Mouse (Mus musculus) kidney, embryonic 15.5 days (tissue): Measurements from ENCODE around the gene Tab3. TPM values are rescaled to one million over a fixed set of nuclear protein-coding genes. Genes with fewer than 3 reads are reported as not detected.
A peak's percentile ranks its signal among the peaks of the same experiment; 100 is the strongest.

Source experiments
- ATAC-seq: fragments of 200-750 bp; cut with Nextera tagmentation; replicated peaks from 2 replicates; pipeline ENCODE4 v1.8.0; 2017; ENCODE audit warnings: moderate TSS enrichment; ENCODE audit not compliant: low FRiP score
- H3K27ac ChIP-seq: fragments of 300-500 bp; sonication (generic); 2 replicates; pipeline ENCODE4 v1.5.1; 2015; ENCODE audit warnings: mild to moderate bottlenecking, inconsistent platforms
- H3K27me3 ChIP-seq: fragments of 300-500 bp; sonication (generic); 2 replicates; pipeline ENCODE4 v1.6.1; 2015; ENCODE audit warnings: inconsistent platforms
- H3K36me3 ChIP-seq: fragments of 300-500 bp; sonication (generic); 2 replicates; pipeline ENCODE4 v1.6.1; 2015; ENCODE audit warnings: inconsistent platforms
- H3K4me1 ChIP-seq: fragments of 300-500 bp; sonication (generic); 2 replicates; pipeline ENCODE4 v1.6.1; 2015; ENCODE audit warnings: inconsistent platforms
- H3K4me2 ChIP-seq: fragments of 300-500 bp; sonication (generic); 2 replicates; pipeline ENCODE4 v1.6.1; 2015; ENCODE audit warnings: moderate library complexity, mild to moderate bottlenecking, inconsistent platforms
- H3K4me3 ChIP-seq: fragments of 300-500 bp; sonication (generic); replicated peaks from 2 replicates; pipeline ENCODE4 v1.5.1; 2015; ENCODE audit warnings: mild to moderate bottlenecking, inconsistent platforms
- H3K9ac ChIP-seq: fragments of 300-500 bp; sonication (generic); 2 replicates; pipeline ENCODE4 v1.6.1; 2015; ENCODE audit warnings: mild to moderate bottlenecking, inconsistent platforms
- H3K9me3 ChIP-seq: fragments of 300-500 bp; sonication (generic); replicated peaks from 2 replicates; pipeline ENCODE4 v1.6.1; 2016; ENCODE audit warnings: inconsistent platforms
- WGBS: fragments of 180-500 bp; shearing (Covaris S2); methylation state at CpG from one replicate; pipeline ENCODE4 v1.1.7; 2015; ENCODE audit warnings: mixed read lengths; 5-methylcytosine and 5-hydroxymethylcytosine counted together
- polyA plus RNA-seq: library from polyadenylated mRNA; unstranded; fragments of >200 nt; fragmentation: Nextera tagmentation; extraction: Ambion mirVana; gene quantifications from 2 replicates; pipeline ENCODE4 v1.2.1, GENCODE M21; 2015

Gene Tab3
- 3.9 and 5.0 TPM in 2 replicates for polyA plus RNA-seq

- peak within 1 kb of the TSS; percentile 58; the same call in 1 of the 2 replicates for H3K27ac ChIP-seq
- peak within 1 kb of the TSS; percentile 57 for H3K4me2 ChIP-seq
- no peaks in the 10 kb centered on the region for H3K9me3 ChIP-seq
- H3K9ac ChIP-seq: peak within 1 kb of the TSS; percentile 68
- H3K36me3 ChIP-seq: no peaks in the 10 kb centered on the region
- 17% methylated on average over 62 of the region's 64 CpGs for WGBS
- ATAC-seq: peak; percentile 99
- peaks cover 4% of the 10 kb centered on the region; the same call in 1 of the 2 replicates for H3K27me3 ChIP-seq
- no peaks in the 10 kb centered on the region for H3K4me1 ChIP-seq
- H3K4me3 ChIP-seq: peak within 1 kb of the TSS; percentile 70
Measured at GRCm38 (mm10) chrX:85573532-85574181, at the start of gene Tab3. TSS of gene Tab3 (plus strand) at chrX:85574022.

GRCm38 (mm10) chrX:85525545-85525944, 48.3 kb upstream of the Tab3 start:
- Histone ChIP-seq H3K4me3 (no peak overlapping the region), H3K4me2 (no peak overlapping the region), H3K4me1 (no peaks in the 10 kb centered on the region), H3K9me3 (no peaks in the 10 kb centered on the region), H3K27ac (no peak overlapping the region), H3K27me3 (no peaks in the 10 kb centered on the region), H3K36me3 (no peaks in the 10 kb centered on the region), H3K9ac (no peak overlapping the region)
- WGBS: 69% methylated on average over 1 of the region's 1 CpGs
- no peak for ATAC-seq

GRCm38 (mm10) chrX:85526263-85527019, 47.4 kb upstream of the Tab3 start:
- WGBS: 84% methylated on average over 5 of the region's 5 CpGs
- Histone ChIP-seq H3K27ac (no peak overlapping the region), H3K9me3 (no peaks in the 10 kb centered on the region), H3K4me3 (no peak overlapping the region), H3K36me3 (no peaks in the 10 kb centered on the region), H3K4me1 (no peaks in the 10 kb centered on the region), H3K27me3 (no peaks in the 10 kb centered on the region), H3K9ac (no peak overlapping the region), H3K4me2 (no peak overlapping the region)
- ATAC-seq: no peak

- Histone ChIP-seq H3K36me3 (no peaks in the 10 kb centered on the region), H3K27ac (no peak overlapping the region), H3K9me3 (no peaks in the 10 kb centered on the region), H3K9ac (no peak overlapping the region), H3K4me3 (no peak overlapping the region), H3K4me1 (no peaks in the 10 kb centered on the region), H3K27me3 (no peaks in the 10 kb centered on the region), H3K4me2 (no peak overlapping the region)
- 85% methylated on average over 2 of the region's 2 CpGs for WGBS
- ATAC-seq: no peak
Measured at GRCm38 (mm10) chrX:85558931-85559330, 14.9 kb upstream of the Tab3 start.

- Histone ChIP-seq H3K4me3 (no peak overlapping the region), H3K4me1 (no peaks in the 10 kb centered on the region), H3K36me3 (no peaks in the 10 kb centered on the region), H3K27me3 (peaks cover 12% of the 10 kb centered on the region; the same call in 1 of the 2 replicates), H3K4me2 (no peak overlapping the region), H3K27ac (no peak overlapping the region), H3K9ac (no peak overlapping the region), H3K9me3 (no peaks in the 10 kb centered on the region)
- no peak for ATAC-seq
- WGBS: 91% methylated on average over 4 of the region's 4 CpGs
Measured at GRCm38 (mm10) chrX:85566256-85566655, 7.6 kb upstream of the Tab3 start.

- Histone ChIP-seq H3K27me3 (peaks cover 4% of the 10 kb centered on the region; the same call in 1 of the 2 replicates), H3K9ac (peak overlapping the region; percentile 68), H3K4me2 (peak overlapping the region; percentile 57), H3K4me1 (no peaks in the 10 kb centered on the region), H3K9me3 (no peaks in the 10 kb centered on the region), H3K27ac (peak overlapping the region; percentile 58; the same call in 1 of the 2 replicates), H3K4me3 (peak overlapping the region; percentile 70), H3K36me3 (no peaks in the 10 kb centered on the region)
- peak; percentile 77 for ATAC-seq
- 20% methylated on average over 34 of the region's 34 CpGs for WGBS
Measured at GRCm38 (mm10) chrX:85574182-85574541, 340 bp downstream of the Tab3 start.

GRCm38 (mm10) chrX:85576310-85576709, 2.5 kb downstream of the Tab3 start:
- H3K27me3 ChIP-seq: no peaks in the 10 kb centered on the region
- no peak overlapping the region for H3K4me2 ChIP-seq
- no peak overlapping the region for H3K4me3 ChIP-seq
- 54% methylated on average over 6 of the region's 6 CpGs for WGBS
- H3K9me3 ChIP-seq: no peaks in the 10 kb centered on the region
- no peaks in the 10 kb centered on the region for H3K4me1 ChIP-seq
- H3K36me3 ChIP-seq: no peaks in the 10 kb centered on the region
- H3K27ac ChIP-seq: no peak overlapping the region
- no peak for ATAC-seq
- no peak overlapping the region for H3K9ac ChIP-seq

- 46% methylated on average over 2 of the region's 2 CpGs for WGBS
Measured at GRCm38 (mm10) chrX:85580768-85581167, 6.9 kb downstream of the Tab3 start.

GRCm38 (mm10) chrX:85582517-85582916, 8.7 kb downstream of the Tab3 start:
- no peaks in the 10 kb centered on the region for H3K27me3 ChIP-seq

More at GRCm38 (mm10) chrX:85580768-85581167, 6.9 kb downstream of the Tab3 start:
- no peak overlapping the region for H3K27ac ChIP-seq
- H3K36me3 ChIP-seq: no peaks in the 10 kb centered on the region
- H3K9ac ChIP-seq: no peak overlapping the region
- no peaks in the 10 kb centered on the region for H3K27me3 ChIP-seq
- H3K9me3 ChIP-seq: no peaks in the 10 kb centered on the region
- no peak overlapping the region for H3K4me3 ChIP-seq
- H3K4me2 ChIP-seq: no peak overlapping the region
- H3K4me1 ChIP-seq: no peaks in the 10 kb centered on the region
- no peak for ATAC-seq

GRCm38 (mm10) chrX:85585575-85585974, 11.8 kb downstream of the Tab3 start:
- Histone ChIP-seq H3K4me2 (no peak overlapping the region), H3K36me3 (no peaks in the 10 kb centered on the region), H3K4me1 (no peaks in the 10 kb centered on the region), H3K9ac (no peak overlapping the region), H3K27ac (no peak overlapping the region), H3K4me3 (no peak overlapping the region), H3K27me3 (0 out of 2 replicates have a peak, but pooled peaks cover 2% of the 10 kb centered on the region), H3K9me3 (no peaks in the 10 kb centered on the region)
- no peak for ATAC-seq

More at GRCm38 (mm10) chrX:85582517-85582916, 8.7 kb downstream of the Tab3 start:
- 89% methylated on average over 1 of the region's 1 CpGs for WGBS
- Histone ChIP-seq H3K4me1 (no peaks in the 10 kb centered on the region), H3K9me3 (no peaks in the 10 kb centered on the region), H3K36me3 (no peaks in the 10 kb centered on the region), H3K4me2 (no peak overlapping the region), H3K4me3 (no peak overlapping the region), H3K27ac (no peak overlapping the region), H3K9ac (no peak overlapping the region)
- no peak for ATAC-seq

- Histone ChIP-seq H3K27ac (no peak overlapping the region), H3K36me3 (peaks cover 3% of the 10 kb centered on the region; the same call in 1 of the 2 replicates), H3K9ac (no peak overlapping the region), H3K4me1 (no peaks in the 10 kb centered on the region), H3K4me3 (no peak overlapping the region), H3K4me2 (no peak overlapping the region), H3K27me3 (peaks cover 8% of the 10 kb centered on the region; the same call in 1 of the 2 replicates), H3K9me3 (no peaks in the 10 kb centered on the region)
- WGBS: 88% methylated on average over 2 of the region's 2 CpGs
- no peak; the same call in 1 of the 2 replicates for ATAC-seq
Measured at GRCm38 (mm10) chrX:85614701-85615100, 40.9 kb downstream of the Tab3 start.

- H3K27ac ChIP-seq: no peak overlapping the region
- 47% methylated on average over 8 of the region's 8 CpGs for whole genome bisulfite sequencing
- no peaks in the 10 kb centered on the region for H3K36me3 ChIP-seq
- no peaks in the 10 kb centered on the region for H3K9me3 ChIP-seq
- ATAC-seq: no peak
- H3K4me1 ChIP-seq: no peaks in the 10 kb centered on the region
- H3K27me3 ChIP-seq: no peaks in the 10 kb centered on the region
- no peak overlapping the region for H3K9ac ChIP-seq
- H3K4me2 ChIP-seq: no peak overlapping the region
- H3K4me3 ChIP-seq: no peak overlapping the region
Measured at GRCm38 (mm10) chrX:85646204-85646777, 72.5 kb downstream of the Tab3 start.
